Mouse (Mus musculus) c-Kit-positive CD71-positive TER-119-positive erythroid progenitor cells, embryonic 14.5 days (primary cell): ENCODE results near the gene Cd276.
"Not testable (repeated sequence)": the region's sequence is repeated elsewhere in the genome, so short reads cannot be mapped to it uniquely, and the experiment has no call there.

Source experiments
- DNase-seq: peaks from one replicate; pipeline ENCODE4 v3.0.0-alpha.2; 2013; ENCODE audit warnings: low spot score

The Cd276 gene

DNA sequence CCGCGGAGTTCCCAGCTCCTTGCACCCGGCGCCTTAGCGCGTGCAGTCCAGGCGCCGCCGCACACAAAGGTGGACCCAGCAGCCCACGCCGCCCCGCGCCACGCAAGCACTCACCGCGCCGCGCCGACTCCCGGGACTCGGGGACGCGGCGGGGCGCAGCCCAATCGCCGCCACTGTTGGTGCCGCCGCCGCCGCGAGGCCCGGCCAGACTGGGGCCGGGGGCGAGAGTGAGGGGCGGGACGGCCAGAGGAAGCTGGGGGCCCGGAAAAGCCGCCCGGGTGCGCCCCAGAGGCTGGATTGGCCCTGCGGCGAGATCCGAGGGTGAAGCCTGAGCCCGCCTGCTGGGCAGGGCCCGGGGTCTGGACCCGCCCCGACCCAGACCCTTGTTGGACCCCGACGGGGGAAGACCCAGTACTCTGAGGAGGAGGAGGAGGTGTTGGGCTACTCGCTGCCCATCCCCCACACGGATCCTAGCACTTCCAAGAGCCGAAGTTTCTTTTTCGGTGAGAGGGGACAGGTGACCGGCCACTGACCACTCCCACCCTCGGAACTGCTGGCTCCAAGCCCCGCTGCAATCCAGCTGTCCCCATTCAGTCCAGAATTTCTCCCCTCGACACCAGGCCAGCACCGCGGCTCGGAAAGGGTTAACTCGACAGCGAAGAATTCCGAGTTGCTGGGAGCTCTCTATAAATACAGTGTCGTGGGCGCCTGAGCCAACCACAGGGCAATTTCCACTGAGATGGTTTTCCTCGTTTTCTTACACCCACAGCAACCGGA is at the start of gene Cd276:
Gene Cd276, minus strand, starts transcription at position 530 of the 777 bp plus-strand sequence.
- DNase-seq, result no peak

DNA sequence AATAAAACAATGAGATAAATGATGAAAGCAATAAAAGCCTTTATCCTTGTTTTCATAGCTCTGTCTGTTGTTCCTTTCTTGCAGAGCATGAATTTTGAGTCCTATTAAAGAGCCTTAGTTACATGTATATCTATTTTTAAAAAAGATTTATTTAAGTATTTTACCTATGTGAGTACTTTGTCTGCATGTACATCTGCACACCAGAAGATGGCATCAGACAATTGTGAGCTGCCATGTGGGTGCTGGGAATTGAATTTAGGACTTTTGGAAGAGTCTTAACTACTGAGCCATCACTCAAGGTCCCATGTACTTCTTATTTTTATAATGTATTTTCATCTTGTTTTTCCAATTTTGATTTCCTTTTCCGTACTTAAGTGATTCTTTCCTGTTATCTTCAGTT is 40.1 kb upstream of the Cd276 start:
- DNase-seq, result no peak

- DNase-seq, result no peak
Measured at GRCm38 (mm10) chr9:58588657-58589056, 33.4 kb upstream of the Cd276 start.

- DNase-seq, result peak; percentile 13
Measured at GRCm38 (mm10) chr9:58584323-58584722, 29.1 kb upstream of the Cd276 start.

GRCm38 (mm10) chr9:58583267-58583641 is 28.0 kb upstream of the Cd276 start:
- peak; percentile 35 for DNase-seq

DNA sequence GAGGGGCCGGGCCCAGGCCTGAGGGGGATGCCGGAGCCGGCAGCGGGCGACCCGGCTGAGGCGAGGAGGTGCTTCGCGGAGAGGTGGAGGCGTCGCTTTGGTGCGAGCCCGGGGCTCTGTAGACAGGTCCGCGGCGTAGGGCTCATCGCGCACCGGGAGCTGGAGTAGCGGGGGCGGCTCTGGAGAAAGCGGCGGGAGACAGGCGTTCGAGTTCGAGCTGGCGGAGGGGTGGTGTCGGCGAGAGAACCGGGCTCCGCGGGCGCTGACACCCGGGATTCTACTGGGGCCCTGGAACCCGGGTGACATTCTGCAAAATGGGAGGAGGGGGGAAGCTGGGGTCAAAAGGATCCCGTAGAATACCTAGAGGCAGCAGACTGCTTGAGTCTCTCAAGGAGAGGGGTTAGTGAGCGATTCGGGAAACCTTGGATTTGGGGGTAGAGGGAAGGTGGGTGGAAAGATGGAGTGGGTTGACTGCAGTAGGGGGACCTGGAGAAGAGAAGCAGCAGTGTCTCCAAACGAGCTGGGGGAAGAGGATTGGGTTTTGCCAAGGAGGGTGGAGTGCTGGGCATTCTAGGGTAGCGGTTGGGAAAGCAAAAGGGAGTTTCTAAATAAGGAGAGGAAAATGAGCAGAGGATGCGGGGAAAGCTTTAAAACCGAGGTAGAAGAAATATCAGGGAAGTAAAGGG is 27.5 kb upstream of the Cd276 start:
- peak; percentile 27 for DNase-seq

- peak; percentile 97 for DNase-seq
Measured at GRCm38 (mm10) chr9:58581958-58582540, 26.8 kb upstream of the Cd276 start, which contains the start of gene Nptn. Gene Nptn (plus strand): TSS chr9:58582240.

DNA sequence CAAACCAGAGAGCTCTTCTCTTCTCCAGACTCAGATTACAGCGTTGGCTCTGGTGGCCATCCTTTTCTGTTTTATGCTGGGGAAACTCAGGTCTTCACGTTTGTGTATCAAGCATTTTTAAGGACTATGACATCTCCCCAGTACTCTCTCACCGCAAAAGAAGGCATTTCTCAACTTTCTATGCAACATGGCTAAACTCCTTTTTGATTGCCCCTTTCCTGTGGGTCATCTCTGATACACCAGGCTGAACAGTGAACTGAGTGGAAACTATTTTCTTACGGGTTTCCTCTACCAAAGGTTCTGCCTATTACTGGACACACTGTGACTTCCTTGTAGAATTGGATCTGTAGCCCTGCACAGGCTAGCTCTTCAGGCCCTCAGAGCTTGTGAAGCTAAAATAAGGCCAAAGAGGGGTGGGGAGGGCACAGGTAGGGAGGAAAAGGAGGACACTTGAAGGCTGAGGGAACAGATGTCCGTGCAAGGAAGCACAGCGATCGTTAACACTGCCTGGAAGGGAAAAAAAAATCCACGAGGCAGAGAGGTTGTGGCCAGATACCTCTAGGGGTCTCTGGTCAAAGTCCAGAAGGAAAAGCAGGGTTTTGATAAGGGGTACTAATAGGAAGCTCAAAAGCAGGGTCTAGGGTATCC is 26.2 kb upstream of the Cd276 start:
- no peak for DNase-seq

- not testable (repeated sequence) for DNase-seq
Measured at GRCm38 (mm10) chr9:58580453-58581195, 25.4 kb upstream of the Cd276 start.

GRCm38 (mm10) chr9:58578669-58579068 is 23.4 kb upstream of the Cd276 start:
- DNase-seq, result peak; percentile 75

- no peak for DNase-seq
Measured at GRCm38 (mm10) chr9:58571001-58571400, 15.8 kb upstream of the Cd276 start.

GRCm38 (mm10) chr9:58567682-58568081 is 12.4 kb upstream of the Cd276 start:
- DNase-seq, result peak; percentile 51

DNA sequence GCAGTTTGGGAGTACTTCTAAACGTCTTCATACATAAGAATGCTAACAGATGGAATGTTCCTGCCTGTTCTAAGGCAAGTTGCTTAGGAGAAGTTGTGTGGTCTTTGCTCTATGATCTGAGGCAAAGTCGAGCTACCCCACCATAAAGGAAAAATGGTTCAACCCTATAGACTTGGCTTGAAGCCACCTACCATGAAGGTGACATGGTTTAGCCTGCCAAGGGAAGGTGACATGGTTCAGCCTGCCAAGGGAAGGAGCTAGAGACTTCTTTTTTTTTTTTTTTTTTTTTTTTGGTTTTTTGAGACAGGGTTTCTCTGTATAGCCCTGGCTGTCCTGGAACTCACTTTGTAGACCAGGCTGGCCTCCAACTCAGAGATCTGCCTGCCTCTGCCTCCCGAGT is 10.7 kb upstream of the Cd276 start:
- DNase-seq, result not testable (repeated sequence)

DNA sequence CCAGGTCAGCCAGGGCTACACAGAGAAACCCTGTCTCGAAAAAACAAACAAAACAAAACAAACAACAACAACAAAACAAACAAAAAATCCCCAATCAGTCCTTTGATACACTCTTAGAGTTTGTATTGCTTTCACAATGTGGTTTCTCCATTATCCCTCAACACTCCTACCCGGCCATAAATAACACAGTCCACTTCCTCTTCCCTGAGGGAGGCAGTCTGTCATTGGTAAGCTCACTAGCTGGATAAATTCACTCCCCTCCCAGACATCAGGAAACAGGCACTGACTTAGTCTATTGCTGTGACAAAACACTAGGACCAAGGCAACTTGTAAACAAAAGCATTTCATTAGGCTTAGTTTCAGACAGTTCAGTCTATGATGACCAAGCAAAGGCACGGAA is 5.0 kb upstream of the Cd276 start:
- no peak for DNase-seq

- no peak for DNase-seq
Measured at GRCm38 (mm10) chr9:58557457-58558455, 2.5 kb upstream of the Cd276 start.

GRCm38 (mm10) chr9:58556627-58557026 is 1.4 kb upstream of the Cd276 start:
- no peak for DNase-seq

GRCm38 (mm10) chr9:58555685-58556414 is 613 bp upstream of the Cd276 start:
- DNase-seq, result no peak

DNA sequence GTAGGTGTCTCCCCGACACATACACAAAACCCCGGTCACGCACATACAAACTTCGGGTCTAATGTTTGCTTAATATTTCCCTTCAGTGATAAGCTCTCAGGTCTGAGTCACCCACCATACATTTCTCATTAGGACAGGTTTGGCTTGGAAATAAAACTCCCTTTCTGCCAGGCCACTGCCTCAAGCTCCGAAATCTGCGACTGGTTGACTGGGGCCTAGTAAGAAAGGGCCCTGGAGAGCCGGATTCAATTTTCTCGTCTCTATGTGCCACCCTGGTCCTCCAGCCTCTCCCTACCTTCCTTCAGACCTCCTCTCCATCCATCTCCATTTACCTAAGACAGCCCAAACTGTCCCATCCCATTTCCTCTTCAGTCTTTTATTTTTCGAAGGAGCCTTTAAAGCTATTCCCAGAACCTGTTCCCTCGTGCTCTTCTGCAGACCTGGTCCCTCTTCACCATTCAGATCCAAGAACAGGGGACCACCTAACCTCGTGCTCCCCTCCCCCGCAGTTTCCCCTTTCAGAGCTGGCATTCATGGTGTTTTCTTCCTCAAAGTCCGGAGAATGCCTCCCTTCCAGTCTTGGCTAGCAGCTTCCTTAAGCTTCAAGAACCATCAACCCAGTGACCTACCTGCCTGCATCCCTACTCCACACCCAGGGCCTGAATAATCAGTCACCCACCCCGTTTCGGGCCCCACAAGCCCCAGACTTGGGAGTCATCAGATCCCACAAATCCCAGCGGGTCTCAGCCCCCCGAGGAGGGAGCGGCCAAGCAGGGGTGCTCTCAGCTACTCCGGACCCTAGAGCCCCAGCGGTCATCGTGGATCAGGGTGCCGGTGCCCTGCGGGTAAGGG is 955 bp downstream of the Cd276 start:
- DNase-seq, result no peak

- no peak for DNase-seq
Measured at GRCm38 (mm10) chr9:58552083-58552482, 3.2 kb downstream of the Cd276 start.
